Mouse (Mus musculus) gonadal fat pad, adult 2 months (tissue): ENCODE results near the gene Mphosph9. TPM values are rescaled to one million over a fixed set of nuclear protein-coding genes. Genes with fewer than 3 reads are reported as not detected.

Source experiments
- DNase-seq: peaks from one replicate; pipeline ENCODE4 v3.0.0-alpha.2; 2012; ENCODE audit warnings: low read depth
- polyA plus RNA-seq: library from polyadenylated mRNA; depleted of rRNA; stranded (reverse); fragments of >200 nt; gene quantifications from 2 replicates; pipeline ENCODE4 v1.2.3, GENCODE M21; 2012; rRNA removed

Gene Mphosph9
- polyA plus RNA-seq, 1 experiment: 3.6 TPM

DNA sequence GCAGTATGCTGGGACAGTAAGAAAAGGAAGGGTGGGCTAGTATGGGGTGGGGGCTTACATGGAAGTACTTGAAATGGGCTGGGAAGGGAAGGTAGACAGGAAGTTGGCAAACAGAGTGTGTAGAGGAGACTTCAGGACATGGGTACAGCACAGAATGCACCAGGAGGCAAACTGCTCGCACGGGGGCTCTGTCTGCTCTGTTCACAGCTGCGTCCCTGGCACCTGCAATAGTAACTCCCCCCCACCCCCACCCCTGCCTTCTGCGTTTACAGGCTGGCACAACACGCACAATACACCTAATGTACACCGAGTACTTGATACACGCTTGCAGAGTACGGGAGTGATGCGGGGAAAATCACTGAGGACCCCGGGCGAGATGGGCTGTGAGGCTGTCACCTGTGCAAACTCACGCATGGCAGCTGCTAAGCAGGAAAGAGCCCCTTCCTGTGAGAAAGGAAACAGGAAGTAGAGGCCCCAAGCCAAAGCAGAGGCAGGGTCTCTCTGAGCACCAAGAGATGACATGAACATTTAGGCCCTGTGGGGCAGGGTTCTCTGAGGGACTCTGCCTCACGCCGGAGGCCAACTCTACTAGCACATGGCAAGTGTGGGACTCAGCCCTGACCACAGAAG, 113.1 kb downstream of the Mphosph9 start:
- no peak for DNase-seq

DNA sequence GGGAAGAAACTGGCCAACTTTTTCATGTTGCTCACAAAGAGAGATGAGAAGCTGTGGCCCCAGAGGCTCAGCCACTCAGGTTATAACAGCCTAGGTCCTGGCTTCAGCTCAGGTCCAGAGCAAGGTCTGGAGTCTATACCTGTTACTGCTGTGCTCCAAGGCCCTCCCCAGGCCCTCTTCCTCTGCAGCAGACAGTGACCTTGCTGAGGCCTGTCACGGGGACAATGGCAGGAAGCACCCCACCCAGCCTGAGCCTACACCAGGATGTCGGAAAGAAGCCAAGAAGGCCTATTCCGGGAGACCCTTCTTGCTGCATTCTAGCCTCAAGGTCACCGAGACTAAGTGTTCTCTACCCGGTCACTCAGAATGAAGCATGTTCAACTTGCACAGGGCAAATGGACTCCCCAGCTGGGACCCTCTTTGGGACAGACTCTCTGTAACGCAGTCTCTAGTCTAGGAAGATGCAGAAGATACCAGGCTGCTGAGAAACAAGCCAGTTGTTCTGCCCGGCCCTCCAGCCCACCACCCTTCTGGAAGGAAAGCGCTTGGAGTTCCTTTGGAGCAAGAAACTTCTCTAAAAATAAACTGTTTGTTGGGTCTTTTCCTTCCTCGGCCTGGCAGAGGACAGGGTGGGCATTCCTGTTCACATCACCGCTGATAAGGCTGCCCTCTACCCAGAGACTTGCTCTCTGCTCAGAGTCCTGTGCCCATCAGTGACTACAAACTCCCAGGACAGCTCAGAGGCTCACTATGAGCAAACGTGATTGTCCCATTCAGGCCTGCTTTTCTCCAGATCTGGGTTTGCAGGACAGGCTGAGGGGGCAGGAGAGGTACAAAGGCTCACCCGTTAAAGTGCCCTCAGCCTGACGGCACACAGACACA, 113.9 kb downstream of the Mphosph9 start:
- no peak for DNase-seq

DNA sequence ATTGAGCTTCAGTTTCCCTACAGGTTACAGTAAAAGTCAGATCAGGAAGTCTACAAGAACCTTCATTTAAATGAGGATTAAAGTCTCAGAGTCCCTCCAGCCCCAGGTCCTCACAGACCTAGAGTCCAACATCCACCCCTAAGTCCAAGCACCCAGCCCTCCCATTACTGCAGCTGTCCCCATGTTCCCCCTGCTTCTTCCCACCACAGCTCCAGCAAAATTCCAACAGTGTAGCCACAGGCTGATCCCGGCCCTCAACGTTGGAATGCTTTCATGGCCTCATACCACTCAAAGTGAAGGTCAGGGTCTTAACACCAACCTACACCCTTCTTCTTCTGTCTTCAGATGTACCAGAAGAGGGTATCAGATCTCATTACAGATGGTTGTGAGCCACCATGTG, 116.1 kb downstream of the Mphosph9 start:
- no peak for DNase-seq

DNA sequence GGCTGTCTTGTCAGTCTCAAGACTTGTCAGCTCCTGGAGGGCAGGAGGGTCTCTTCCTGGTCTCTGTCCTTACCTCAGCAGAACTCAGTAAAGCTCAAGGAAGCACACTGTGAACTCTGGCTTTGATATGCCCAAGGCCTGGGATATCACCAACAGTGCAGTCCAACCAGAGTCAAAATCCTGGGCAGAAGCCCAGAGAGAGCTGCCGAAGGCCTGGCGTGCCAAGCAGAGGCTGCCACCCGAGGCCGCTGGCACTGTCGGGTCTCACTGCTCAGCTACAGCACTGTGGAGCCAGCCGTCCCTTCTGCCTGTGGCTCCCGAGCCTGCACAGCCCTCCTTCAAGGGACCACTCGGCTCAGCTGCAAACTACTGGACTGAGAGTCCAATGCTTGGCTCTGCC, 116.5 kb downstream of the Mphosph9 start:
- no peak for DNase-seq

DNA sequence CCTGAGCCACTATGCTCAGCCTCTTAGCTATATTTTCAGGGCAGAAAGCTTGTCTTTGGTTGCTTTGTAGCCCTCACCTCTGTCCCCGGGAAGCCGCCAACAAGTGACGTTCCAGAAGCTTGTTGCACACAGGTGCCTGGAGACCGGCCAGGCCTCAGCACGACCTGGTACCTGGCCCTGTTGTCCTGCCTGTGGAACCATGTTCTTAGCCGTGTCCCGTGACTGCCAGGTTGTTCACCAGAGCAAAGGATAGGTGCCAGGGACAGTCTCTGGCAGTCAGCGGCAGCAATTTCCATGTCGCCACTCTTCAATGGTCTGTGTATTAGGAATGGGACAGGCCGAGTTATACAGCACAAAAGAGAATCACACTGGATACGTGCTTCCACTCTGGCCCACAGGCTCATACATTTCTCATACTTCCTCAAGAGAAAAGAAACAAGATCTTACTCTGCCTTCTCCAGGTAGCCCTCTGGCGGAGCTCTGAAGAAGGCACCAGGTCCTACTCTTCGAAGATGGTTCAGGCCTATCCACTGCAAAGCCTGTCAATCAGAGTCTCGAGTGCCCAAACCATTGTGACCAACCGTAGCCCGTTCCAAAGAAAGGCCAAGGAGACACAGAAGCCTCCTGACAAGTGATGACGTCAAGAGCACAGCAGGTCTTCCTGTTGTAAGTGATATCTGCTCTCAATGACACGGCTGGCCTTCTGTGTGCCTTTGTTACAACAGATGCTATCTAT, 117.3 kb downstream of the Mphosph9 start:
- DNase-seq: no peak

DNA sequence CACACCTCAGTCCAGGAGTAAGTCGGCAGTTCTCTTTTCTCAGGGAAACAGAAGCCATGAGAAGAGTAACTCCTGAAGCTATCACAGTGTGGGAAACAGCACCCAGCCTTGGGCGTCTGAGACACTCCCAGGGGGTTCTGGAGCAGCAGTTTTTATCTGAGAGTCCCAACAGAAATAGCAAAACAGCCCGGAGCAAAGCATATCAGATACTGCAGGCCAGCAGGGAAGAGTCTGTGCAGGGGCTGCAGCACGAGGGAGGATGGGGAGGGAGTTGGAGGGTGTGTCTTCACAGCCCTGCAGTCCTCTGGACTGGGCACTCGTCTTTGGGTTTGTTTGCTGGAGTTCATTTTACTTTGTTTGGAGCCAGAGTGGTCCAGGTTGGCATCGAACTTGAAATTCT, 117.9 kb downstream of the Mphosph9 start:
- DNase-seq: no peak

DNA sequence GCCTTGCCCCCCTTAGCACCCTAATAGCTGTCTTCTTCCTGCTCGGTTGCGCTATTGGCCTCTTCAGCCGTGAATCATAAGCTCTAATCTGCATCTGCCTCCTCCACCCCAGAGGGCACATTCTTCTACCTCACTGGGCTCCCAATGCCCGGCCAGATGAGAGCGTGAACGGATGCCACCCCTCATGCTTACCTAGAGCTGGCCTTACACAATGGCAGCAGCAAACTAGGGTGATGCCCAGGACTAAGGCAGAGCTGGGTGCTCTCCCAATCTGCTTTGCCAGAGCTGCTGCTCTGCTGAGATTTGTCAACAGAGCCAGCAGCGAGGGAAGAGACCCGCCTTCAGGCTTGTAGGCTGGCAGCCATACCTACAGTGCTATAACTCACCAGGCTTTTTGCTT, 119.7 kb downstream of the Mphosph9 start:
- no peak for DNase-seq

DNA sequence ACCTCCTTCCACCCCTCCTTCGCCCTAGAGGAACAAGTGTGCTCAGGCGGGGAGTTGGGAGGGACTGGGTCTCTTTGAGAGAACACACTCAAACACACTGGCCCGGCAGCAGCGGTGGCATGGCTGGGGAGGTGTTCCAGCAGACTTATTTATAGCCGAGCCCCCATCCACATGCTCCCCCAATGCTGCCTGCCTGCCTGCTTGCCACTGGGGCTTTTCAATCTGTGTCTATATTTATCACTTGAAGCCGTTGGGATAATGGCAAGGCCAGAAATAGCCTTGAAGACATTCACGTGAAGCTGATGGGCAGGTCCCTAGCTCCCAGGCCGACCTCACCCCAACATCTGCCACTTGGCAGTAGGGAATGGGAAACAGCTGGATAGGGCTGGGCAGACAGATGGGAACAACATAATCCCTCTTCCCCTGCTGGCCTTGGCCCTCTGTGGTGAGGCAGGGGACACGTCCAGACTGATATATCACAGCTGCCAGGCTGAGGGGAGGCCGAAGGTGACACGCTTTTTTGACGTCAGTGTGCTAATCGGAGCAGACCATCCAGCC, 121.2 kb downstream of the Mphosph9 start:
- DNase-seq: no peak

DNA sequence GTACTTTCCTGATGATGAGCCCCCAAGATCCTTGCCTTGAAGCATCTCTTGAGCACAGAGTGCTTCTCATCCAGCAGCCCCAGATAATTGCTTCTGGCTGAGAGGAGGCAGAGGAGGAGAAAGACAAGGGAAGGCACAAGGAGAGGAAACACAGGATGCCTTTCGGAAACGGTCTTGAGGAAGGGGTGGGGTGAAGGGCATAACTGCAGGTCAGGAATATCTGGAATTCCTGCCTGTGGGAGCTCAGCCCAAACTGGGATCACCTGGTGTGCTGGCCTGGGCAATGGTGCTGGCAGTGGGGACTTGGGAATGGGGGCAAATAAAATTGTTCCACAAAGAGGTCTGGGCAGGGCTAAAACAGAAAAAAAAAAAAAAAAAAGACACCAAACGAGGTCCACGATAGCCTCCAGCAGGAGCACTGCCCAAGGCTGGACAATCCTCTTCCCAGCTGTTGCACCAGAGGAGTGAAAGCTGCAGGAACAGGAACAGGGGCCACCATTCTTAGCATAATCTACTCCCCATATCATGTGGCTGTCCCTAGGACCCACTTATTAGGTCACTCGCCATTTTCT, 121.9 kb downstream of the Mphosph9 start:
- no peak for DNase-seq

DNA sequence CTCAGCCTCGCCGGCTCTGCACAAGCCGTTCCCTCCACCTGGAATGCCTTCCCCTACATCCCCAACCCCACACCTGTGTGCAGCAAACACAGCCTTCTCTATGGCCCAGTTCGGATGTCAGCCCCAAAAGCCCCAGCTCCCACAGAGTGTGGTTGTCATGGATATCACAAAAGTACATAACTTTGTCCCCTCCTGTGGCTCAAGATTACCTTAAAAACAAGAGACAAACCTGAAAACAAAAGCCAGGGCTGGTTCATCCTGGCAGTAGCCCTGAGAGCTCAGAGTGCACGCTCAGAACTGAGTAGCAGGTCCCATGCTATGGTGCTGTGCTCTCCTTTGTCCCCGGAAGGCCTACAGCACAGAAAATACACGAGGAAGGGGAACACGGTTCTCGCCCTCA, 122.6 kb downstream of the Mphosph9 start:
- DNase-seq: no peak

DNA sequence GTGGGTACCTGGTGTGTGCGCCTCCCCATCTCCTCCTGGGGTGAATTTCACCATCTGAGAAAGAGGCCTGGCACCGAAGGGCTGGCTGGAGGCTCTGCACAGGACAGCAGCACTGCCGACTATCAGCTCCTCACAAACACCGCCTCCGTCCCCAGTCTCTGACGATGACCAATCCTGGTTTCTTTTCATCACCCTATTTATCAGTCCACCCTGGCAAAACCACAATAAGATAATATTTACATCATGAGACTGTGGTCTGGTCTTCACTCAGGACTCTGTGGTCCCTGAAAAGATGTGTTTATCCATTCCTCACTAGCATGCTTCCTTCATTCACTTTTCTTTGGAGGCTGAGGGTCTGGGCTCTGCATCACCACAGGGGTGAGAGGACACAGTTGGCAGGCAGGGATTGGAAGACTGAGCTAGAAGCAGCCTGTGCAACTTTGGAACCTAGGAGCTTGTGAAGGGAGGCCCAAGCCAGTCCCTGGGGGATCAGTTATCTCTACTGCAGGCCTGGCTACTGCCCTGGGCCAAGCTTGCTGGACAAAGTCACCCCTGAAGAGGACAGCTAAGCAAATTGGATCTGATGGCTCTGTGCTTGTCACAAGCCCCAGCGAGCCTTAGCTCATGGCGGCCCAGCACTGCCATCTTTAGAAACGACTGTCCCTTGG, 123.5 kb downstream of the Mphosph9 start:
- no peak for DNase-seq

DNA sequence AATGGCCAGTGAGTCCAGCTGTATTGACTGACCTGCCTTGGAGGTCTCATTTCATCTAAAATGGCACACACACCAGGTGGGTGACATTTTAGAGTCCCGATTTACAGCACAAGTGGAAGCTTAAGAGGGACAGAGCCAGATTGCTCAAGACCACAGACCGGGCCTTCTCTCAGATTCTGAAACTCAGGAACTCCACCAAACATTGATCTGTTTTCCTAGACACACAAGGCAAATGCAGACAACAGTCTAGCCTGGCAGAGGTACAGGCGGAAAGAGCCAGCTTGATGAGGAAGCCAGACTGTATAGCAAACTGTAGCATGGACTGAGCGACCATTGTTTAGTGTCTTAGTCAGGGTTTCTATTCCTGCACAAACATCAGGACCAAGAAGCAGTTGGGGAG, 124.5 kb downstream of the Mphosph9 start:
- no peak for DNase-seq

DNA sequence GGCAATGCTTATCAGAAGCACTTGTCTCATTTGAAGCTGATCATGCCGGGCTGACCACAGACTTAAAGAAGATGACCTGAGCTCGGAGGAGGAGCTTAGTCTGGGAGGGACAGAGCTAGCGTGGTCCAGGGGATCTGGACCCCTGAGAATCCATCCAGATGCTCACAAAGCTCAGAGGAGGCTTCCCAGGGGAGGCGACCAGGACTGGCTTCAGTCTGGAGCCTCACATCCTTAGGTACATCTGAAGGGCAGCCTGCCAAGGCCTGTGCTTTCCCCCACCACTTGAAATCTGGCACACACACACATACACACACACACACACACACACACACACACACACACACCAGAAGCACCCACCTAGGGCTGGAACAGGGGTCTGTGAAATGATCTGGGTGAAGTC, 125.7 kb downstream of the Mphosph9 start:
- no peak for DNase-seq

DNA sequence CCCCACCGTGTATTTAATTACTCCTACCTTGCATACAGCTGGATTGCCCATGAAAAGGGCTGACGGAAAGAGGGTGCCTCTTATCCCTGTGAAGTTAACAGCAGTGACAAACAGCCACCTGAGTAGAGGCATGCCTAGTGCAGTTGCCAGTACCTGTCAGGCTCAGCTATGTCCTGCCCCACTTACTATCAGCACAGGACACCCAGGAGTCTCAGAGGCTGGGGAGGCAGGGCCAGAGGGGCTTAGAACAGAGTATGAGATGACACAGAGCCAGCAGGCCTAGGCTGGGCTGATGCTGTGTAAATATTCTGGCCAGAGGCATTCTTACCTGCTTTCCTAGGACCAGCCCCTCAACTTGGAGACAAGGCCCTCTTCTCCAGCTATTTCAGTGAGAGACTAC, 126.2 kb downstream of the Mphosph9 start:
- DNase-seq: no peak

Other genes starting within 250 kb of the Mphosph9 start
- gene Abcb9, start 232.2 kb downstream of the Mphosph9 start, polyA plus RNA-seq: 33.5 and 39.3 TPM in 2 replicates
- 56.9 and 71.1 TPM in 2 replicates for gene Ogfod2, start 215.7 kb downstream of the Mphosph9 start, polyA plus RNA-seq
- gene Arl6ip4, start 211.9 kb downstream of the Mphosph9 start, polyA plus RNA-seq: 34.4 and 36.2 TPM in 2 replicates
- gene Pitpnm2, start 78.2 kb downstream of the Mphosph9 start, polyA plus RNA-seq: 42.9 and 45.4 TPM in 2 replicates
- 8.0 and 8.5 TPM in 2 replicates for gene 2810006K23Rik, start 117 bp upstream of the Mphosph9 start, polyA plus RNA-seq
- gene Cdk2ap1, start 35.1 kb upstream of the Mphosph9 start, polyA plus RNA-seq: 136 and 147 TPM in 2 replicates
- 16.1 and 24.1 TPM in 2 replicates for gene Sbno1, start 98.0 kb upstream of the Mphosph9 start, polyA plus RNA-seq
- gene Kmt5a, start 112.0 kb upstream of the Mphosph9 start, polyA plus RNA-seq: 55.4 and 72.8 TPM in 2 replicates
- gene Rilpl2, start 150.4 kb upstream of the Mphosph9 start, polyA plus RNA-seq: 20.5 and 21.6 TPM in 2 replicates
- gene Snrnp35, start 155.2 kb upstream of the Mphosph9 start, polyA plus RNA-seq: 4.5 and 5.1 TPM in 2 replicates
- 19.3 and 28.8 TPM in 2 replicates for gene Rilpl1, start 203.4 kb upstream of the Mphosph9 start, polyA plus RNA-seq
- 159 and 206 TPM in 2 replicates for gene Tmed2, start 212.7 kb upstream of the Mphosph9 start, polyA plus RNA-seq
- gene Ddx55, start 224.9 kb upstream of the Mphosph9 start, polyA plus RNA-seq: 10.5 and 10.8 TPM in 2 replicates